Mouse (Mus musculus) kidney, adult 2 months (tissue): ENCODE measurements around the gene Med7.

Experiments used
- CTCF ChIP-seq: fragments of 200-500 bp; conservative IDR thresholded peaks from 2 replicates; pipeline ENCODE4 v1.5.1; 2011; ENCODE audit warnings: low read depth, mild to moderate bottlenecking, control low read depth, low read length, moderate library complexity, mixed read lengths; ENCODE audit not compliant: insufficient read depth, insufficient read length
- POLR2A ChIP-seq: fragments of 200-500 bp; IDR thresholded peaks from one replicate; pipeline ENCODE4 v1.6.1; 2011; ENCODE audit warnings: low read depth, low read length, control low read depth

- TF ChIP-seq POLR2A (no peak), CTCF (no peak)
These were observed 15.4 kb upstream of the Med7 start for GRCm38 (mm10) chr11:46421086-46421888.
